Mouse (Mus musculus): ENCODE results near the gene Caps2. TPM values are rescaled to one million over a fixed set of nuclear protein-coding genes. Genes with fewer than 3 reads are reported as not detected.
"Not testable (repeated sequence)": the region's sequence is repeated elsewhere in the genome, so short reads cannot be mapped to it uniquely, and the experiment has no call there.

Caps2 gene
- total and polyA plus RNA-seq, 2 experiments = not detected

GRCm38 (mm10) chr10:112139834-112140233, 23.6 kb upstream of the Caps2 start:
- DNase-seq (ENCODE audit: extremely low read depth, low read depth, low spot score) = peak; percentile 24
- Histone ChIP-seq H3K79me2 (ENCODE audit: control insufficient read depth, insufficient read depth, low read length) (no peaks in the 10 kb centered on the region), H3K27ac (replicated peaks; ENCODE audit: insufficient read depth, low read depth, low read length) (no peak overlapping the region), H3K36me3 (ENCODE audit: control insufficient read depth, insufficient read depth, low read length) (no peaks in the 10 kb centered on the region), H3K4me1 (ENCODE audit: control insufficient read depth, insufficient read depth, low read length) (no peaks in the 10 kb centered on the region), H3K9ac (ENCODE audit: low read depth, low read length) (no peak overlapping the region), H3K27me3 (ENCODE audit: control insufficient read depth, insufficient read depth, low read length) (no peaks in the 10 kb centered on the region), H3K4me3 (ENCODE audit: insufficient read depth, low read depth, low read length) (no peak overlapping the region)
- 38% methylated on average over 2 of the region's 2 CpGs for WGBS
- TF ChIP-seq CTCF (IDR thresholded peaks at IDR 0.05; ENCODE audit: low read depth, low read length) (no peak), POLR2A (IDR thresholded peaks at IDR 0.05; ENCODE audit: extremely low read depth, insufficient read depth, low read length) (no peak)

DNA sequence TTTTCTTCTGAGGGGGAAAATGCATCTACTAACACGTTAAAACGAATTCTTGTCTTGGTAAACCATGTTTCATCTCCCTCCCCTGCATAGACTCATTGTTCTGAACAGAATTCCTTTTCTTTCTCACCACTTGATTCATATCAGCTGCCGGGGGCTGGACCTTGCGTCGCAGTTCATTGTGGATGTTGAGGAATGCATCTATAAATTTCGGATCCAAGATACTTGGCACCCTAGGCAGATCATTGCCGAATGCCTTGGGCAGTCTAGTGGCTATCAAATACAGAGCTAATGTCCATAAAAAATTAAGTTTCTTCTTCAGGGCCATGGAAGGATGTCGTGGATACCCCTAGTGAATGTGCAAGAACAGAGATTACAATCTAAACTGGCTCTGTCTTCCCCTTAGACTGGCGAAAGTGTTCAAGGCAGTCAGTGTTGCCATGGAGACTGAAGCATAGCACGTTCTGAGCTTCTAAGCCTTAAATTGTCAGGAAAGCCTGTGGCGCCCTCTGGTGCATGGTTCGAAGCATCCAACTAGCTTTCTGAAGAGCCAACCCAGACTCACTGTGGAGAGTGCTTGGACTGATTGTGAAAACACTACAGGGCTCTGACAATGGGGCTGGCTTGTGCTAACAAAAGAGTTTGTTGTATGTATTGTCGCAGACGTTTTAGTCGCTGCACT, 3.4 kb upstream of the Caps2 start, which contains the start of gene Glipr1l3:
TSS of gene Glipr1l3 (minus strand) at position 446 of the 679 bp plus-strand sequence.
- peak; percentile 50; the same call in 1 of the 2 replicates for TF ChIP-seq CTCF (IDR thresholded peaks at IDR 0.05; ENCODE audit: low read depth, low read length)
- whole genome bisulfite sequencing = 26% methylated on average over 15 of the region's 15 CpGs
- H3K27me3 ChIP-seq (ENCODE audit: control insufficient read depth, insufficient read depth, low read length); H3K4me3 ChIP-seq (ENCODE audit: insufficient read depth, low read depth, low read length); H3K79me2 ChIP-seq (ENCODE audit: control insufficient read depth, insufficient read depth, low read length); H3K36me3 ChIP-seq (ENCODE audit: control insufficient read depth, insufficient read depth, low read length); H3K4me1 ChIP-seq (ENCODE audit: control insufficient read depth, insufficient read depth, low read length); H3K9ac ChIP-seq (ENCODE audit: low read depth, low read length); H3K27ac ChIP-seq (replicated peaks; ENCODE audit: insufficient read depth, low read depth, low read length): not testable (repeated sequence)
- DNase-seq (ENCODE audit: extremely low read depth, low read depth, low spot score) = peak; percentile 44

- WGBS = 43% methylated on average over 13 of the region's 13 CpGs
- not testable (repeated sequence) for H3K27ac ChIP-seq (replicated peaks; ENCODE audit: insufficient read depth, low read depth, low read length); H3K4me3 ChIP-seq (ENCODE audit: insufficient read depth, low read depth, low read length); H3K79me2 ChIP-seq (ENCODE audit: control insufficient read depth, insufficient read depth, low read length); H3K4me1 ChIP-seq (ENCODE audit: control insufficient read depth, insufficient read depth, low read length); H3K36me3 ChIP-seq (ENCODE audit: control insufficient read depth, insufficient read depth, low read length); H3K9ac ChIP-seq (ENCODE audit: low read depth, low read length); H3K27me3 ChIP-seq (ENCODE audit: control insufficient read depth, insufficient read depth, low read length); DNase-seq (ENCODE audit: extremely low read depth, low read depth, low spot score)
Observed at GRCm38 (mm10) chr10:112177027-112177426, 13.6 kb downstream of the Caps2 start.

- not testable (repeated sequence) for DNase-seq (ENCODE audit: extremely low read depth, low read depth, low spot score); H3K4me3 ChIP-seq (ENCODE audit: insufficient read depth, low read depth, low read length); H3K9ac ChIP-seq (ENCODE audit: low read depth, low read length); H3K27me3 ChIP-seq (ENCODE audit: control insufficient read depth, insufficient read depth, low read length); H3K36me3 ChIP-seq (ENCODE audit: control insufficient read depth, insufficient read depth, low read length); H3K27ac ChIP-seq (replicated peaks; ENCODE audit: insufficient read depth, low read depth, low read length); H3K79me2 ChIP-seq (ENCODE audit: control insufficient read depth, insufficient read depth, low read length); H3K4me1 ChIP-seq (ENCODE audit: control insufficient read depth, insufficient read depth, low read length)
- WGBS = 68% methylated on average over 2 of the region's 2 CpGs
Observed at GRCm38 (mm10) chr10:112193919-112194318, 30.5 kb downstream of the Caps2 start.

- 70% methylated on average over 2 of the region's 2 CpGs for WGBS
- DNase-seq (ENCODE audit: extremely low read depth, low read depth, low spot score) = no peak
- Histone ChIP-seq H3K4me3 (ENCODE audit: insufficient read depth, low read depth, low read length) (no peak overlapping the region), H3K79me2 (ENCODE audit: control insufficient read depth, insufficient read depth, low read length) (no peaks in the 10 kb centered on the region), H3K27me3 (ENCODE audit: control insufficient read depth, insufficient read depth, low read length) (no peaks in the 10 kb centered on the region), H3K9ac (ENCODE audit: low read depth, low read length) (no peak overlapping the region), H3K4me1 (ENCODE audit: control insufficient read depth, insufficient read depth, low read length) (no peaks in the 10 kb centered on the region), H3K36me3 (ENCODE audit: control insufficient read depth, insufficient read depth, low read length) (no peaks in the 10 kb centered on the region), H3K27ac (replicated peaks; ENCODE audit: insufficient read depth, low read depth, low read length) (no peak overlapping the region)
- TF ChIP-seq POLR2A (IDR thresholded peaks at IDR 0.05; ENCODE audit: extremely low read depth, insufficient read depth, low read length) (no peak), CTCF (IDR thresholded peaks at IDR 0.05; ENCODE audit: low read depth, low read length) (no peak)
Observed at GRCm38 (mm10) chr10:112203463-112203862, 40.0 kb downstream of the Caps2 start.

DNA sequence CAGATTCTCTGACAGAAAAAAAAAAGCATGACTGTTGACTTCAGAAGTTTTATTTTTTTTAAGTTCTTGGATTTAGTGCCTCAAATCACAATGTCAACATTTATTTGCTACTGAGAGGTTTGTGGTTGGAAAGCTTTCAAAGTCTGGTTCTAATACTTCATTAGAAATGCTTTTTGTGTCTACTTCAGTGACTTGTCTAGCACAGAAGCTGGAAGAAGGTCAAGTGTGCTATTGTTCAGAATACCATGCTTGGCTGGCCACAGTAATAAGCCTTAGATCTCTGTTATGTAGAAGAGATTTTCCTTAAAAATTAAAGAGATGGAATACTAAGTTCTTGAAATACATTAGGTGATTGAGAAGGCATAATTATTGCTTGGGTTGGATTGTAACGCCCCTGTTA, 63.7 kb downstream of the Caps2 start:
- Histone ChIP-seq H3K27ac (replicated peaks; ENCODE audit: insufficient read depth, low read depth, low read length) (no peak overlapping the region), H3K9ac (ENCODE audit: low read depth, low read length) (no peak overlapping the region), H3K27me3 (ENCODE audit: control insufficient read depth, insufficient read depth, low read length) (no peaks in the 10 kb centered on the region), H3K4me3 (ENCODE audit: insufficient read depth, low read depth, low read length) (no peak overlapping the region), H3K4me1 (ENCODE audit: control insufficient read depth, insufficient read depth, low read length) (no peaks in the 10 kb centered on the region), H3K79me2 (ENCODE audit: control insufficient read depth, insufficient read depth, low read length) (no peaks in the 10 kb centered on the region), H3K36me3 (ENCODE audit: control insufficient read depth, insufficient read depth, low read length) (no peaks in the 10 kb centered on the region)
- WGBS = 70% methylated on average over 1 of the region's 1 CpGs
- TF ChIP-seq POLR2A (IDR thresholded peaks at IDR 0.05; ENCODE audit: extremely low read depth, insufficient read depth, low read length) (no peak), CTCF (IDR thresholded peaks at IDR 0.05; ENCODE audit: low read depth, low read length) (no peak)
- no peak for DNase-seq (ENCODE audit: extremely low read depth, low read depth, low spot score)

- not testable (repeated sequence) for H3K4me3 ChIP-seq (ENCODE audit: insufficient read depth, low read depth, low read length); H3K36me3 ChIP-seq (ENCODE audit: control insufficient read depth, insufficient read depth, low read length); H3K9ac ChIP-seq (ENCODE audit: low read depth, low read length); H3K79me2 ChIP-seq (ENCODE audit: control insufficient read depth, insufficient read depth, low read length); DNase-seq (ENCODE audit: extremely low read depth, low read depth, low spot score); H3K27ac ChIP-seq (replicated peaks; ENCODE audit: insufficient read depth, low read depth, low read length); H3K27me3 ChIP-seq (ENCODE audit: control insufficient read depth, insufficient read depth, low read length); H3K4me1 ChIP-seq (ENCODE audit: control insufficient read depth, insufficient read depth, low read length)
- 50% methylated on average over 6 of the region's 6 CpGs for WGBS
Observed at GRCm38 (mm10) chr10:112229091-112229843, 65.8 kb downstream of the Caps2 start.

GRCm38 (mm10) chr10:112232733-112233132, 69.3 kb downstream of the Caps2 start:
- WGBS = 36% methylated on average over 1 of the region's 1 CpGs
- H3K79me2 ChIP-seq (ENCODE audit: control insufficient read depth, insufficient read depth, low read length) = not testable (repeated sequence)

More at GRCm38 (mm10) chr10:112232733-112233132, 69.3 kb downstream of the Caps2 start:
- H3K4me3 ChIP-seq (ENCODE audit: insufficient read depth, low read depth, low read length); H3K27me3 ChIP-seq (ENCODE audit: control insufficient read depth, insufficient read depth, low read length); H3K9ac ChIP-seq (ENCODE audit: low read depth, low read length); H3K36me3 ChIP-seq (ENCODE audit: control insufficient read depth, insufficient read depth, low read length); H3K27ac ChIP-seq (replicated peaks; ENCODE audit: insufficient read depth, low read depth, low read length); H3K4me1 ChIP-seq (ENCODE audit: control insufficient read depth, insufficient read depth, low read length); DNase-seq (ENCODE audit: extremely low read depth, low read depth, low spot score): not testable (repeated sequence)

Data from liver, adult 2 months (tissue).